Mouse (Mus musculus) bone marrow macrophage, adult 2 months (primary cell): ENCODE results near the gene Ttyh3. TPM values are rescaled to one million over a fixed set of nuclear protein-coding genes. Genes with fewer than 3 reads are reported as not detected.

ENCODE experiments used
- H3K27ac ChIP-seq: 2 replicates; pipeline ENCODE4 v1.5.1; 2012; ENCODE audit warnings: low read depth, low read length; ENCODE audit not compliant: insufficient read depth
- H3K4me1 ChIP-seq: 2 replicates; pipeline ENCODE4 v1.6.1; 2012; ENCODE audit warnings: low read length; ENCODE audit not compliant: control insufficient read depth, insufficient read depth
- H3K4me3 ChIP-seq: 2 replicates; pipeline ENCODE4 v1.5.1; 2012; ENCODE audit warnings: mild to moderate bottlenecking, low read length, moderate library complexity; ENCODE audit not compliant: insufficient read depth
- CTCF ChIP-seq: IDR thresholded peaks from 2 replicates; pipeline ENCODE4 v1.5.1; 2012; ENCODE audit warnings: low read depth, mild to moderate bottlenecking, low read length, moderate library complexity
- POLR2A ChIP-seq: IDR thresholded peaks from 2 replicates; pipeline ENCODE4 v1.6.1; 2012; ENCODE audit warnings: mild to moderate bottlenecking, low read depth, low read length, borderline replicate concordance
- polyA plus RNA-seq: library from polyadenylated mRNA; stranded (reverse); fragments of >200 nt; gene quantifications from 2 replicates; pipeline ENCODE4 v1.2.4, GENCODE M21; 2012; ENCODE audit not compliant: missing spikeins, insufficient read depth, insufficient read length

Gene Ttyh3
- polyA plus RNA-seq, 1 experiment: 91.5 TPM

GRCm38 (mm10) chr5:140641254-140641928 is 7.4 kb downstream of the Ttyh3 start:
- Histone ChIP-seq H3K4me1 (peaks cover 45% of the 10 kb centered on the region), H3K4me3 (no peak overlapping the region), H3K27ac (peak overlapping the region; percentile 94)
- TF ChIP-seq POLR2A (no peak), CTCF (peak; percentile 25; the same call in 1 of the 2 replicates)

DNA sequence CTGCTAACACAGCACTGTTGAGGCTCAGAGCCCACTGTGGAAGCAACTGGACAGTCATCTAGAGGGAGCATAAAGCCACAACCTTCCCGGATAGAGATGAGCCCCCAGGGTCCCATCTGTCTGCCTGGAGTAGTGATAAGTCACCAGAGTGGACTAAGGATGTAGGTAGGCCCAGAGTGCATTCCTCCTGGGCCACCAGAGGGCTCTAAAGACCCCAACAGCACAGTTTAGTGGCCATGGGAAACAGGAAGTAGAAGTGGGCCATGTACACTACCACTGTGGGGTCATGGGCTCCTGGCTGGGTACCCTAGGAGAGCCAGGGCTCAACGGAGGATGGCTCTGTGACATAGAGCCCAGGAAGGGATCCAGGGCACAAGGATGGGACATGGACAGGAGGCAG is 8.0 kb downstream of the Ttyh3 start:
- TF ChIP-seq CTCF: 0 out of 2 replicates have a peak, but pooled peaks have one; percentile 10
- no peak for TF ChIP-seq POLR2A
- Histone ChIP-seq H3K4me3 (no peak overlapping the region), H3K27ac (peak overlapping the region; percentile 94; the same call in 1 of the 2 replicates), H3K4me1 (peaks cover 45% of the 10 kb centered on the region)

- Histone ChIP-seq H3K4me3 (no peak overlapping the region), H3K4me1 (peaks cover 45% of the 10 kb centered on the region), H3K27ac (no peak overlapping the region)
- TF ChIP-seq CTCF (no peak), POLR2A (no peak)
Observed at GRCm38 (mm10) chr5:140639871-140640270, 9.0 kb downstream of the Ttyh3 start.

GRCm38 (mm10) chr5:140639312-140639711 is 9.5 kb downstream of the Ttyh3 start:
- no peak for TF ChIP-seq CTCF
- no peak for TF ChIP-seq POLR2A
- Histone ChIP-seq H3K4me3 (no peak overlapping the region), H3K4me1 (peaks cover 45% of the 10 kb centered on the region), H3K27ac (no peak overlapping the region)

DNA sequence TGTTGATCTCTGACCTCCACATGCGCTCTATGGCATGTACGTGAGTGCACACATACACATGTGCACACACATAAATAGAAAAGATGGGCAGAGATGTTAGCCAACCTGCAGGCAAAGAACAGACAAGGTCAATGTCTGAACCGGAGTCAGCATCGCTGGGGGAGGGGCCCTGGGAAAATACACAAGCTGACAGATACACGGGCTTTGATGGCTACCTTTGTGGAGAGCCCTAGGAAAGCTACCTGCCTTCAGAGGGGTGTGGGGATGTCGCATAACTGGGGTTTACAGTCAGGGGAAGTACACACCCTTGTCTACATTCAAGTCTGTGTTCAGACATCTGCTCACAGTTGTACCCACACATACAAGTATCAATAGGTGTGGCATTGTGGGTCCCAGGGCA is 10.3 kb downstream of the Ttyh3 start:
- Histone ChIP-seq H3K4me3 (no peak overlapping the region), H3K27ac (no peak overlapping the region), H3K4me1 (peaks cover 43% of the 10 kb centered on the region)
- TF ChIP-seq CTCF (no peak), POLR2A (no peak)

- no peak for TF ChIP-seq POLR2A
- TF ChIP-seq CTCF: no peak
- H3K4me1 ChIP-seq: peaks cover 40% of the 10 kb centered on the region
- no peak overlapping the region for H3K4me3 ChIP-seq
- H3K27ac ChIP-seq: no peak overlapping the region
Observed at GRCm38 (mm10) chr5:140637989-140638388, 10.8 kb downstream of the Ttyh3 start.

- H3K4me3 ChIP-seq: no peak overlapping the region
- TF ChIP-seq CTCF (no peak), POLR2A (no peak)
- H3K4me1 ChIP-seq: peaks cover 32% of the 10 kb centered on the region
- H3K27ac ChIP-seq: peak overlapping the region; percentile 22
Observed at GRCm38 (mm10) chr5:140637058-140637410, 11.8 kb downstream of the Ttyh3 start.

- Histone ChIP-seq H3K4me1 (peaks cover 27% of the 10 kb centered on the region), H3K4me3 (no peak overlapping the region), H3K27ac (peak overlapping the region; percentile 22)
- TF ChIP-seq POLR2A (no peak), CTCF (no peak)
Observed at GRCm38 (mm10) chr5:140636316-140637057, 12.3 kb downstream of the Ttyh3 start.

- Histone ChIP-seq H3K4me1 (peaks cover 13% of the 10 kb centered on the region), H3K4me3 (no peak overlapping the region), H3K27ac (no peak overlapping the region)
- TF ChIP-seq POLR2A (no peak), CTCF (no peak)
Observed at GRCm38 (mm10) chr5:140634798-140635722, 13.8 kb downstream of the Ttyh3 start.

DNA sequence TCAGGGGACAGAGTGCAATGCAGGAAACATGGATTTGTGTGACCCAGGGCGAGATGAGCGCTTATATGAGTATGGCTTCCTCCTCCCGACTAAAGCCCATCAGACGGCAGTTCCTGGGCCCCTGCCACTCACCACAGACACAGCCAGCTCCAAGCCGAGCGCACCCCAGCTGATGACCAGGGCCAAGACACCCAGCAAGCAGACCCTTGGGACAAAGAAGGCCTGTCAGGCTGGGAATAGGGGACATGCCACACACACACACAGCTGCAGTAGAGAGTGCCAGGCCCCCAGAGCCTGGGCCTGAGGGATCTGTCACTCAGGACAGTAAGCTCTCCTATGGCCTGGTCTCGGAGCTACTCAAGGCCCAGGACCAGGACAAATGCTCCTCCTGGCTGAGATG is 15.4 kb downstream of the Ttyh3 start:
- no peak overlapping the region for H3K27ac ChIP-seq
- TF ChIP-seq CTCF (no peak), POLR2A (no peak)
- no peak overlapping the region for H3K4me3 ChIP-seq
- peaks cover 13% of the 10 kb centered on the region for H3K4me1 ChIP-seq
